Mouse (Mus musculus): ENCODE measurements at regions not wholly inside any gene's neighbourhood (a gene's known extent, or its start where the extent isn't known, plus 50 kb on each side); places are given as distances from the start of the nearest gene placed in this dataset.
A peak's percentile ranks its signal among the peaks of the same experiment; 100 is the strongest.

GRCm38 (mm10) chr17:85818098-85818855 is 130.2 kb upstream of the Six2 start:
- Histone ChIP-seq H3K36me3 (no peaks in the 10 kb centered on the region), H3K27me3 (no peaks in the 10 kb centered on the region; the same call in 1 of the 2 replicates), H3K27ac (replicated peaks) (no peak overlapping the region), H3K9ac (replicated peaks) (no peak overlapping the region), H3K4me1 (no peaks in the 10 kb centered on the region; the same call in 1 of the 2 replicates), H3K4me2 (replicated peaks) (no peak overlapping the region), H3K4me3 (no peak overlapping the region), H3K9me3 (no peaks in the 10 kb centered on the region)
- no peak for ATAC-seq (ENCODE audit: low FRiP score, low read depth)
- 88% methylated on average over 17 of the region's 17 CpGs for WGBS

- WGBS, result 93% methylated on average over 8 of the region's 8 CpGs
- Histone ChIP-seq H3K27me3 (no peaks in the 10 kb centered on the region; the same call in 1 of the 2 replicates), H3K4me2 (replicated peaks) (no peak overlapping the region), H3K9ac (replicated peaks) (no peak overlapping the region), H3K4me1 (no peaks in the 10 kb centered on the region), H3K36me3 (no peaks in the 10 kb centered on the region), H3K9me3 (no peaks in the 10 kb centered on the region), H3K27ac (replicated peaks) (no peak overlapping the region), H3K4me3 (no peak overlapping the region)
- no peak for ATAC-seq (ENCODE audit: low FRiP score, low read depth)
These were observed 128.4 kb upstream of the Six2 start for GRCm38 (mm10) chr17:85816521-85816920.

- H3K36me3 ChIP-seq, result no peaks in the 10 kb centered on the region
- 88% methylated on average over 8 of the region's 8 CpGs for WGBS
- no peaks in the 10 kb centered on the region for H3K4me1 ChIP-seq
- no peak overlapping the region for H3K4me3 ChIP-seq
- no peaks in the 10 kb centered on the region; the same call in 1 of the 2 replicates for H3K27me3 ChIP-seq
- no peak overlapping the region for H3K9ac ChIP-seq (replicated peaks)
- no peak overlapping the region for H3K27ac ChIP-seq (replicated peaks)
- H3K9me3 ChIP-seq, result no peaks in the 10 kb centered on the region
- no peak overlapping the region for H3K4me2 ChIP-seq (replicated peaks)
- no peak for ATAC-seq (ENCODE audit: low FRiP score, low read depth)
These were observed 128.0 kb upstream of the Six2 start for GRCm38 (mm10) chr17:85816056-85816455.

GRCm38 (mm10) chr17:85808580-85808979 is 120.5 kb upstream of the Six2 start:
- Histone ChIP-seq H3K27me3 (peaks cover 36% of the 10 kb centered on the region), H3K27ac (replicated peaks) (no peak overlapping the region), H3K4me1 (no peaks in the 10 kb centered on the region; the same call in 1 of the 2 replicates), H3K4me3 (no peak overlapping the region), H3K9ac (replicated peaks) (no peak overlapping the region), H3K4me2 (replicated peaks) (no peak overlapping the region), H3K9me3 (no peaks in the 10 kb centered on the region), H3K36me3 (no peaks in the 10 kb centered on the region)
- 61% methylated on average over 5 of the region's 5 CpGs for WGBS
- no peak for ATAC-seq (ENCODE audit: low FRiP score, low read depth)

GRCm38 (mm10) chr17:85805726-85806359 is 117.8 kb upstream of the Six2 start:
- Histone ChIP-seq H3K4me2 (replicated peaks) (no peak overlapping the region), H3K27ac (replicated peaks) (no peak overlapping the region), H3K9ac (replicated peaks) (no peak overlapping the region), H3K9me3 (no peaks in the 10 kb centered on the region), H3K4me1 (peaks cover under 1% of the 10 kb centered on the region; the same call in 1 of the 2 replicates), H3K27me3 (peaks cover 62% of the 10 kb centered on the region), H3K36me3 (no peaks in the 10 kb centered on the region), H3K4me3 (no peak overlapping the region)
- 32% methylated on average over 13 of the region's 13 CpGs for WGBS
- no peak for ATAC-seq (ENCODE audit: low FRiP score, low read depth)

- 46% methylated on average over 4 of the region's 4 CpGs for WGBS
- H3K27me3 ChIP-seq, result peaks cover 74% of the 10 kb centered on the region
These were observed 116.6 kb upstream of the Six2 start for GRCm38 (mm10) chr17:85804631-85805030.

GRCm38 (mm10) chr17:85801734-85802133 is 113.7 kb upstream of the Six2 start:
- no peak for ATAC-seq (ENCODE audit: low FRiP score, low read depth)
- H3K9ac ChIP-seq (replicated peaks), result no peak overlapping the region
- 81% methylated on average over 8 of the region's 8 CpGs for WGBS

More at GRCm38 (mm10) chr17:85804631-85805030, 116.6 kb upstream of the Six2 start:
- no peak for ATAC-seq (ENCODE audit: low FRiP score, low read depth)
- Histone ChIP-seq H3K36me3 (no peaks in the 10 kb centered on the region), H3K9ac (replicated peaks) (no peak overlapping the region), H3K27ac (replicated peaks) (no peak overlapping the region), H3K4me3 (no peak overlapping the region), H3K4me2 (replicated peaks) (no peak overlapping the region), H3K9me3 (no peaks in the 10 kb centered on the region), H3K4me1 (peaks cover 13% of the 10 kb centered on the region)

GRCm38 (mm10) chr17:85801079-85801605 is 113.1 kb upstream of the Six2 start:
- WGBS, result 28% methylated on average over 14 of the region's 14 CpGs
- Histone ChIP-seq H3K4me2 (replicated peaks) (peak overlapping the region; percentile 84), H3K27me3 (peaks cover 87% of the 10 kb centered on the region), H3K9me3 (no peaks in the 10 kb centered on the region), H3K4me3 (peak overlapping the region; percentile 49; the same call in 1 of the 2 replicates), H3K27ac (replicated peaks) (0 out of 2 replicates have a peak overlapping the region, but pooled peaks have one; percentile 35), H3K36me3 (no peaks in the 10 kb centered on the region), H3K9ac (replicated peaks) (no peak overlapping the region; the same call in 1 of the 2 replicates), H3K4me1 (peaks cover 21% of the 10 kb centered on the region)
- no peak for ATAC-seq (ENCODE audit: low FRiP score, low read depth)

More at GRCm38 (mm10) chr17:85801734-85802133, 113.7 kb upstream of the Six2 start:
- Histone ChIP-seq H3K4me1 (peaks cover 21% of the 10 kb centered on the region), H3K4me2 (replicated peaks) (no peak overlapping the region), H3K27me3 (peaks cover 89% of the 10 kb centered on the region), H3K4me3 (no peak overlapping the region), H3K9me3 (no peaks in the 10 kb centered on the region), H3K27ac (replicated peaks) (no peak overlapping the region), H3K36me3 (no peaks in the 10 kb centered on the region)

- H3K4me2 ChIP-seq (replicated peaks), result peak overlapping the region; percentile 84
- peak; percentile 64 for ATAC-seq (ENCODE audit: low FRiP score, low read depth)
- H3K27me3 ChIP-seq, result peaks cover 85% of the 10 kb centered on the region
- peaks cover 21% of the 10 kb centered on the region for H3K4me1 ChIP-seq
- peak overlapping the region; percentile 60 for H3K9ac ChIP-seq (replicated peaks)
- no peaks in the 10 kb centered on the region for H3K9me3 ChIP-seq
- H3K27ac ChIP-seq (replicated peaks), result peak overlapping the region; percentile 35
- 1% methylated on average over 44 of the region's 44 CpGs for WGBS
- peak overlapping the region; percentile 49 for H3K4me3 ChIP-seq
- H3K36me3 ChIP-seq, result no peaks in the 10 kb centered on the region
These were observed 112.4 kb upstream of the Six2 start for GRCm38 (mm10) chr17:85800357-85801078.

GRCm38 (mm10) chr17:85799865-85800356 is 111.8 kb upstream of the Six2 start:
- WGBS, result 0% methylated on average over 28 of the region's 34 CpGs
- peak overlapping the region; percentile 49 for H3K4me3 ChIP-seq
- peak overlapping the region; percentile 60 for H3K9ac ChIP-seq (replicated peaks)
- H3K27ac ChIP-seq (replicated peaks), result peak overlapping the region; percentile 35
- peaks cover 82% of the 10 kb centered on the region for H3K27me3 ChIP-seq
- H3K4me1 ChIP-seq, result peaks cover 21% of the 10 kb centered on the region
- peak overlapping the region; percentile 84 for H3K4me2 ChIP-seq (replicated peaks)
- H3K9me3 ChIP-seq, result no peaks in the 10 kb centered on the region
- peak; percentile 62 for ATAC-seq (ENCODE audit: low FRiP score, low read depth)
- no peaks in the 10 kb centered on the region for H3K36me3 ChIP-seq

GRCm38 (mm10) chr17:85799081-85799864 is 111.2 kb upstream of the Six2 start:
- WGBS, result under 1% methylated on average over 22 of the region's 22 CpGs
- 0 out of 2 replicates have a peak overlapping the region, but pooled peaks have one; percentile 35 for H3K27ac ChIP-seq (replicated peaks)
- no peak for ATAC-seq (ENCODE audit: low FRiP score, low read depth)

More at GRCm38 (mm10) chr17:85799081-85799864, 111.2 kb upstream of the Six2 start:
- H3K36me3 ChIP-seq, result no peaks in the 10 kb centered on the region
- peaks cover 21% of the 10 kb centered on the region for H3K4me1 ChIP-seq
- peak overlapping the region; percentile 49 for H3K4me3 ChIP-seq
- H3K9me3 ChIP-seq, result no peaks in the 10 kb centered on the region
- peaks cover 82% of the 10 kb centered on the region for H3K27me3 ChIP-seq
- peak overlapping the region; percentile 60 for H3K9ac ChIP-seq (replicated peaks)
- H3K4me2 ChIP-seq (replicated peaks), result peak overlapping the region; percentile 84
